In genomic region chr6:117879408-117880115, GRCm38 (mm10) we compare ENCODE assay signal across 8 mouse cellular contexts. TPM values are rescaled to one million over a fixed set of nuclear protein-coding genes. Genes with fewer than 3 reads are reported as not detected.
DNase-seq lines count a peak whose midpoint lies in the region; ATAC-seq lines count a peak whose summit lies in the region.

No protein-coding gene starts in this region.

- peak overlapping the region; percentile 96 for H3K27ac ChIP-seq in hindbrain, embryonic 14.5 days

- H3K4me1 ChIP-seq in hindbrain, embryonic 14.5 days (replicated peaks; ENCODE audit: control insufficient read depth, insufficient read depth, low read length): peaks cover 17% of the 10 kb centered on the region

- H3K4me2 ChIP-seq in hindbrain, embryonic 14.5 days (replicated peaks): peak overlapping the region; percentile 61

- peak; percentile 96 for ATAC-seq in hindbrain, embryonic 14.5 days (ENCODE audit: low FRiP score)

- DNase-seq in R1 (ENCODE audit: low read depth, low spot score): peak; percentile 98
- peak; percentile 100 for DNase-seq in cerebellum, postnatal 25 days
- peak; percentile 99 to 100 for DNase-seq in frontal cortex, postnatal 25 days (ENCODE audit: low spot score in 2 of 2)
- DNase-seq in hindbrain, embryonic 14.5 days (ENCODE audit: low spot score): peak; percentile 100
- peak; percentile 99 to 100 for DNase-seq in layer of hippocampus, postnatal 36 days
- DNase-seq in lung, postnatal 36 days: peak; percentile 99
- peak; percentile 99 for DNase-seq in retina, postnatal 1 day
- DNase-seq in urinary bladder, adult 18-20 months (ENCODE audit: low spot score in 2 of 2): peak; percentile 98 to 99

- H3K4me3 ChIP-seq in hindbrain, embryonic 14.5 days (replicated peaks; ENCODE audit: low read length): peak overlapping the region; percentile 51

- under 1% methylated on average over 67 of the region's 67 CpGs for WGBS in hindbrain, embryonic 14.5 days

- peak overlapping the region; percentile 63 for H3K9ac ChIP-seq in hindbrain, embryonic 14.5 days

- no peaks in the 10 kb centered on the region for H3K9me3 ChIP-seq in hindbrain, embryonic 14.5 days (ENCODE audit: control insufficient read depth, low read length)

- H3K36me3 ChIP-seq in hindbrain, embryonic 14.5 days (replicated peaks; ENCODE audit: control insufficient read depth, insufficient read depth): no peaks in the 10 kb centered on the region

- H3K27me3 ChIP-seq in hindbrain, embryonic 14.5 days (ENCODE audit: control insufficient read depth, insufficient read depth, low read length): no peaks in the 10 kb centered on the region

RNA-seq across cellular contexts. Expression of gene Zfp239, which starts 17.7 kb away (rescaled TPM):
- polyA plus RNA-seq in hindbrain, embryonic 14.5 days (2014; fragmentation: Nextera tagmentation; extraction: Ambion mirVana): 12.8 and 14.8 TPM in 2 replicates
- total RNA-seq in layer of hippocampus, postnatal 36 days (2021): 10 to 100 TPM; 30.9 to 37.9 TPM

RNA-seq across cellular contexts. Expression of gene Hnrnpf, which starts 20.6 kb away (rescaled TPM):
- 254 and 284 TPM in 2 replicates for polyA plus RNA-seq in hindbrain, embryonic 14.5 days (2014; fragmentation: Nextera tagmentation; extraction: Ambion mirVana)
- total RNA-seq in layer of hippocampus, postnatal 36 days (2021): 100 to 1,000 TPM; 124 to 148 TPM

RNA-seq across cellular contexts. Expression of gene Zfp637, which starts 38.6 kb away (rescaled TPM):
- polyA plus RNA-seq in hindbrain, embryonic 14.5 days (2014; fragmentation: Nextera tagmentation; extraction: Ambion mirVana): 136 and 145 TPM in 2 replicates
- 10 to 100 TPM; 47.8 to 51.9 TPM for total RNA-seq in layer of hippocampus, postnatal 36 days (2021)

RNA-seq across cellular contexts. Expression of gene Fxyd4, which starts 57.9 kb away (rescaled TPM):
- 1.3 and 2.6 TPM in 2 replicates for polyA plus RNA-seq in hindbrain, embryonic 14.5 days (2014; fragmentation: Nextera tagmentation; extraction: Ambion mirVana)
- not detected for total RNA-seq in layer of hippocampus, postnatal 36 days (2021)

Comparison
In these comparisons a context has a peak if more than half of its experiments do, and no peak if none do; other contexts are left out.
1. Peak in every context shown above with its lines: DNase-seq, ATAC-seq, H3K4me3 ChIP-seq and H3K27ac ChIP-seq.